Mouse (Mus musculus): Measurements from ENCODE around the gene Tax1bp3. TPM values are rescaled to one million over a fixed set of nuclear protein-coding genes. Genes with fewer than 3 reads are reported as not detected.
A peak's percentile ranks its signal among the peaks of the same experiment; 100 is the strongest.

Gene Tax1bp3
- polyA plus RNA-seq, 1 experiment from 2014 or later = 131 TPM

GRCm38 (mm10) chr11:73177895-73178294, 1.0 kb downstream of the Tax1bp3 start:
- Histone ChIP-seq H3K4me1 (replicated peaks) (peaks cover 37% of the 10 kb centered on the region), H3K9ac (peak overlapping the region; percentile 76), H3K27me3 (no peaks in the 10 kb centered on the region), H3K36me3 (peaks cover 18% of the 10 kb centered on the region), H3K27ac (replicated peaks) (peak overlapping the region; percentile 85), H3K4me3 (peak overlapping the region; percentile 65), H3K4me2 (peak overlapping the region; percentile 78), H3K9me3 (no peaks in the 10 kb centered on the region)
- ATAC-seq (ENCODE audit: low FRiP score, low read depth) = no peak
- WGBS = 3% methylated on average over 2 of the region's 2 CpGs

GRCm38 (mm10) chr11:73185872-73186615, 9.2 kb downstream of the Tax1bp3 start:
- WGBS = 92% methylated on average over 10 of the region's 10 CpGs
- no peak overlapping the region for H3K27ac ChIP-seq (replicated peaks)
- peaks cover 41% of the 10 kb centered on the region for H3K36me3 ChIP-seq
- no peaks in the 10 kb centered on the region for H3K9me3 ChIP-seq
- no peak overlapping the region for H3K4me2 ChIP-seq
- ATAC-seq (ENCODE audit: low FRiP score, low read depth) = no peak
- H3K27me3 ChIP-seq = no peaks in the 10 kb centered on the region
- H3K4me3 ChIP-seq = no peak overlapping the region
- H3K9ac ChIP-seq = no peak overlapping the region
- no peaks in the 10 kb centered on the region for H3K4me1 ChIP-seq (replicated peaks)

GRCm38 (mm10) chr11:73187231-73187630, 10.3 kb downstream of the Tax1bp3 start:
- H3K27ac ChIP-seq (replicated peaks) = no peak overlapping the region

GRCm38 (mm10) chr11:73193047-73193446, 16.2 kb downstream of the Tax1bp3 start:
- peaks cover 29% of the 10 kb centered on the region for H3K36me3 ChIP-seq
- WGBS = 88% methylated on average over 6 of the region's 6 CpGs

More at GRCm38 (mm10) chr11:73187231-73187630, 10.3 kb downstream of the Tax1bp3 start:
- ATAC-seq (ENCODE audit: low FRiP score, low read depth) = no peak
- WGBS = 90% methylated on average over 6 of the region's 6 CpGs
- no peak overlapping the region for H3K9ac ChIP-seq
- H3K9me3 ChIP-seq = no peaks in the 10 kb centered on the region
- no peak overlapping the region for H3K4me2 ChIP-seq
- H3K27me3 ChIP-seq = no peaks in the 10 kb centered on the region
- H3K4me1 ChIP-seq (replicated peaks) = no peaks in the 10 kb centered on the region
- H3K36me3 ChIP-seq = peaks cover 47% of the 10 kb centered on the region
- H3K4me3 ChIP-seq = no peak overlapping the region

GRCm38 (mm10) chr11:73194444-73194843, 17.6 kb downstream of the Tax1bp3 start:
- H3K9ac ChIP-seq = no peak overlapping the region
- H3K27ac ChIP-seq (replicated peaks) = no peak overlapping the region
- H3K4me2 ChIP-seq = no peak overlapping the region
- WGBS = 88% methylated on average over 2 of the region's 2 CpGs
- no peaks in the 10 kb centered on the region for H3K27me3 ChIP-seq
- H3K4me3 ChIP-seq = no peak overlapping the region
- no peak for ATAC-seq (ENCODE audit: low FRiP score, low read depth)
- H3K36me3 ChIP-seq = peaks cover 23% of the 10 kb centered on the region
- H3K4me1 ChIP-seq (replicated peaks) = peaks cover 17% of the 10 kb centered on the region
- no peaks in the 10 kb centered on the region for H3K9me3 ChIP-seq

More at GRCm38 (mm10) chr11:73193047-73193446, 16.2 kb downstream of the Tax1bp3 start:
- Histone ChIP-seq H3K4me2 (no peak overlapping the region), H3K4me1 (replicated peaks) (peaks cover 12% of the 10 kb centered on the region), H3K9ac (no peak overlapping the region), H3K4me3 (no peak overlapping the region), H3K27ac (replicated peaks) (no peak overlapping the region), H3K27me3 (no peaks in the 10 kb centered on the region), H3K9me3 (no peaks in the 10 kb centered on the region)
- no peak for ATAC-seq (ENCODE audit: low FRiP score, low read depth)

GRCm38 (mm10) chr11:73198190-73198589, 21.3 kb downstream of the Tax1bp3 start:
- Histone ChIP-seq H3K4me1 (replicated peaks) (peaks cover 24% of the 10 kb centered on the region), H3K9ac (peak overlapping the region; percentile 81), H3K4me3 (peak overlapping the region; percentile 76), H3K9me3 (no peaks in the 10 kb centered on the region), H3K27me3 (no peaks in the 10 kb centered on the region), H3K36me3 (peaks cover 4% of the 10 kb centered on the region; the same call in 1 of the 2 replicates), H3K27ac (replicated peaks) (no peak overlapping the region), H3K4me2 (peak overlapping the region; percentile 91)
- WGBS = 7% methylated on average over 1 of the region's 1 CpGs
- ATAC-seq (ENCODE audit: low FRiP score, low read depth) = no peak

- Histone ChIP-seq H3K9me3 (no peaks in the 10 kb centered on the region), H3K4me1 (replicated peaks) (peaks cover 24% of the 10 kb centered on the region), H3K9ac (peak within 1 kb of the TSS; percentile 85), H3K4me3 (peak within 1 kb of the TSS; percentile 76), H3K27ac (replicated peaks) (peak within 1 kb of the TSS; percentile 80), H3K27me3 (no peaks in the 10 kb centered on the region), H3K36me3 (peaks cover 4% of the 10 kb centered on the region; the same call in 1 of the 2 replicates), H3K4me2 (peak within 1 kb of the TSS; percentile 91)
- ATAC-seq (ENCODE audit: low FRiP score, low read depth) = peak; percentile 97
- under 1% methylated on average over 22 of the region's 22 CpGs for WGBS
Observed at GRCm38 (mm10) chr11:73198603-73199229, 21.8 kb downstream of the Tax1bp3 start, which contains the start of gene Ctns. Gene Ctns (minus strand): TSS chr11:73199042.

GRCm38 (mm10) chr11:73199230-73199712, 22.4 kb downstream of the Tax1bp3 start, which contains the start of gene Shpk:
Gene Shpk (plus strand): TSS chr11:73199460.
- Histone ChIP-seq H3K9me3 (no peaks in the 10 kb centered on the region), H3K4me3 (peak within 1 kb of the TSS; percentile 76), H3K27ac (replicated peaks) (peak within 1 kb of the TSS; percentile 80), H3K9ac (peak within 1 kb of the TSS; percentile 85), H3K4me2 (peak within 1 kb of the TSS; percentile 91), H3K27me3 (no peaks in the 10 kb centered on the region), H3K4me1 (replicated peaks) (peaks cover 24% of the 10 kb centered on the region), H3K36me3 (peaks cover 4% of the 10 kb centered on the region; the same call in 1 of the 2 replicates)
- ATAC-seq (ENCODE audit: low FRiP score, low read depth) = peak; percentile 98
- WGBS = under 1% methylated on average over 31 of the region's 32 CpGs

GRCm38 (mm10) chr11:73199879-73200278, 23.0 kb downstream of the Tax1bp3 start:
- H3K9ac ChIP-seq = peak overlapping the region; percentile 85
- H3K9me3 ChIP-seq = no peaks in the 10 kb centered on the region
- ATAC-seq (ENCODE audit: low FRiP score, low read depth) = no peak; the same call in 1 of the 2 replicates
- 4% methylated on average over 12 of the region's 12 CpGs for WGBS
- peak overlapping the region; percentile 76 for H3K4me3 ChIP-seq
- no peak overlapping the region for H3K27ac ChIP-seq (replicated peaks)
- H3K27me3 ChIP-seq = no peaks in the 10 kb centered on the region
- peak overlapping the region; percentile 91 for H3K4me2 ChIP-seq
- peaks cover 4% of the 10 kb centered on the region; the same call in 1 of the 2 replicates for H3K36me3 ChIP-seq
- peaks cover 24% of the 10 kb centered on the region for H3K4me1 ChIP-seq (replicated peaks)

GRCm38 (mm10) chr11:73201021-73201420, 24.1 kb downstream of the Tax1bp3 start:
- WGBS = 71% methylated on average over 2 of the region's 2 CpGs

GRCm38 (mm10) chr11:73201597-73201996, 24.7 kb downstream of the Tax1bp3 start:
- H3K4me1 ChIP-seq (replicated peaks) = peaks cover 24% of the 10 kb centered on the region
- H3K36me3 ChIP-seq = no peaks in the 10 kb centered on the region
- no peak overlapping the region for H3K27ac ChIP-seq (replicated peaks)
- no peak overlapping the region for H3K4me3 ChIP-seq
- no peaks in the 10 kb centered on the region for H3K27me3 ChIP-seq
- ATAC-seq (ENCODE audit: low FRiP score, low read depth) = no peak
- H3K9me3 ChIP-seq = no peaks in the 10 kb centered on the region
- no peak overlapping the region for H3K4me2 ChIP-seq
- no peak overlapping the region for H3K9ac ChIP-seq
- 28% methylated on average over 4 of the region's 4 CpGs for WGBS

More at GRCm38 (mm10) chr11:73201021-73201420, 24.1 kb downstream of the Tax1bp3 start:
- no peaks in the 10 kb centered on the region for H3K27me3 ChIP-seq
- H3K9ac ChIP-seq = no peak overlapping the region
- no peak for ATAC-seq (ENCODE audit: low FRiP score, low read depth)
- no peak overlapping the region for H3K27ac ChIP-seq (replicated peaks)
- H3K4me1 ChIP-seq (replicated peaks) = peaks cover 24% of the 10 kb centered on the region
- no peak overlapping the region for H3K4me3 ChIP-seq
- no peaks in the 10 kb centered on the region for H3K36me3 ChIP-seq
- no peaks in the 10 kb centered on the region for H3K9me3 ChIP-seq
- no peak overlapping the region for H3K4me2 ChIP-seq

GRCm38 (mm10) chr11:73203895-73204294, 27.0 kb downstream of the Tax1bp3 start:
- Histone ChIP-seq H3K27me3 (no peaks in the 10 kb centered on the region), H3K36me3 (no peaks in the 10 kb centered on the region), H3K4me3 (no peak overlapping the region), H3K9me3 (no peaks in the 10 kb centered on the region), H3K9ac (no peak overlapping the region), H3K27ac (replicated peaks) (no peak overlapping the region), H3K4me2 (no peak overlapping the region), H3K4me1 (replicated peaks) (peaks cover 7% of the 10 kb centered on the region)
- 87% methylated on average over 8 of the region's 8 CpGs for WGBS
- no peak for ATAC-seq (ENCODE audit: low FRiP score, low read depth)
